Mouse (Mus musculus) intestine, embryonic 14.5 days (tissue): Measurements from ENCODE around the gene Phlpp2. TPM values are rescaled to one million over a fixed set of nuclear protein-coding genes. Genes with fewer than 3 reads are reported as not detected.

Source experiments
- ATAC-seq: fragments of 200-750 bp; cut with Nextera tagmentation; replicated peaks from 2 replicates; pipeline ENCODE4 v1.8.0; 2017; ENCODE audit warnings: low read depth, moderate number of reproducible peaks, moderate TSS enrichment, moderate library complexity; ENCODE audit not compliant: low FRiP score, low TSS enrichment
- DNase-seq: peaks from one replicate; pipeline ENCODE4 v3.0.0-alpha.2; 2018; ENCODE audit warnings: low spot score
- H3K27ac ChIP-seq: fragments of 300-500 bp; sonication (generic); 2 replicates; pipeline ENCODE4 v1.5.1; 2014; ENCODE audit warnings: low read depth, mild to moderate bottlenecking, control low read depth
- H3K27me3 ChIP-seq: fragments of 300-500 bp; sonication (generic); replicated peaks from 2 replicates; pipeline ENCODE4 v1.6.1; 2014; ENCODE audit warnings: low read length, control low read depth; ENCODE audit not compliant: control insufficient read depth, insufficient read depth
- H3K36me3 ChIP-seq: fragments of 300-500 bp; sonication (generic); 2 replicates; pipeline ENCODE4 v1.6.1; 2014; ENCODE audit warnings: low read length, control low read depth; ENCODE audit not compliant: control insufficient read depth, insufficient read depth
- H3K4me1 ChIP-seq: fragments of 300-500 bp; sonication (generic); replicated peaks from 2 replicates; pipeline ENCODE4 v1.6.1; 2014; ENCODE audit warnings: low read length, control low read depth, mixed read lengths; ENCODE audit not compliant: control insufficient read depth, insufficient read depth
- H3K4me2 ChIP-seq: fragments of 300-500 bp; sonication (generic); 2 replicates; pipeline ENCODE4 v1.6.1; 2014; ENCODE audit warnings: low read length
- H3K4me3 ChIP-seq: fragments of 300-500 bp; sonication (generic); 2 replicates; pipeline ENCODE4 v1.5.1; 2014; ENCODE audit warnings: low read depth, low read length, control low read depth, mixed read lengths
- H3K9ac ChIP-seq: fragments of 300-500 bp; sonication (generic); 2 replicates; pipeline ENCODE4 v1.6.1; 2014; ENCODE audit warnings: mild to moderate bottlenecking, low read length
- H3K9me3 ChIP-seq: fragments of 300-500 bp; sonication (generic); 2 replicates; pipeline ENCODE4 v1.6.1; 2016; ENCODE audit warnings: low read length, control low read depth; ENCODE audit not compliant: control insufficient read depth
- WGBS: fragments of 180-500 bp; shearing (Covaris S2); extraction: QIAGEN DNeasy Blood & Tissue Kit; methylation state at CpG from one replicate; pipeline ENCODE4 v1.1.7; 2014; 5-methylcytosine and 5-hydroxymethylcytosine counted together
- polyA plus RNA-seq: library from polyadenylated mRNA; unstranded; fragments of >200 nt; fragmentation: Nextera tagmentation; extraction: Ambion mirVana; gene quantifications from 2 replicates; pipeline ENCODE4 v1.2.1, GENCODE M21; 2014

The Phlpp2 gene
- polyA plus RNA-seq, 1 experiment from 2014 or later, result 4.2 TPM

DNA sequence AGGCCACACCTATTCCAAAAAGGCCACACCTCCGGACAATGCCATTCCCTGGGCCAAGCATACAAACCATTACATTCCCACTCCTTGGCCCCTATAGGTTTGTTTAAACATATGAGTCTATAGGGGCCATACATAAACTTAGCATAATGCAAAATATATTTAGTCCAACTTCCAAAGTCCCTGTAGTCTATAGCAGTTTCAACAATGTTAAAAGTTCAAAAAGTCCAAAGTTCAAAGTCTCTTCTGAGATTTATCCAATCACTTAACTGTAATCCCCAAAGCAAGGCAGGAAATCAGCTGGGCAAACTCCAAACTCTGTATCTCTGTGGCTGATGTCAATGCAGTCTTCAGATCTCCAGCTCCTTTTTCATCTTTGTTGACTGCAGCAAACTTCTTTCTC is 20.9 kb downstream of the Phlpp2 start:
- H3K36me3 ChIP-seq, result peaks cover 23% of the 10 kb centered on the region
- WGBS, result 96% methylated on average over 1 of the region's 1 CpGs
- no peaks in the 10 kb centered on the region for H3K9me3 ChIP-seq
- H3K4me1 ChIP-seq, result no peaks in the 10 kb centered on the region
- H3K4me2 ChIP-seq, result no peak overlapping the region
- no peaks in the 10 kb centered on the region for H3K27me3 ChIP-seq
- H3K4me3 ChIP-seq, result no peak overlapping the region
- no peak overlapping the region for H3K9ac ChIP-seq
- no peak for ATAC-seq
- no peak overlapping the region for H3K27ac ChIP-seq
- no peak for DNase-seq

GRCm38 (mm10) chr8:109890794-109891585 is 22.6 kb downstream of the Phlpp2 start:
- Histone ChIP-seq H3K9me3 (no peaks in the 10 kb centered on the region), H3K4me2 (no peak overlapping the region), H3K4me1 (no peaks in the 10 kb centered on the region), H3K36me3 (peaks cover 18% of the 10 kb centered on the region), H3K27me3 (no peaks in the 10 kb centered on the region), H3K9ac (no peak overlapping the region), H3K4me3 (no peak overlapping the region), H3K27ac (no peak overlapping the region)
- WGBS, result 85% methylated on average over 3 of the region's 3 CpGs
- DNase-seq (no peak), ATAC-seq (no peak)

- Histone ChIP-seq H3K4me2 (no peak overlapping the region), H3K27ac (no peak overlapping the region), H3K36me3 (peaks cover 4% of the 10 kb centered on the region; the same call in 1 of the 2 replicates), H3K9me3 (no peaks in the 10 kb centered on the region), H3K27me3 (no peaks in the 10 kb centered on the region), H3K4me3 (no peak overlapping the region), H3K9ac (no peak overlapping the region), H3K4me1 (no peaks in the 10 kb centered on the region)
- 100% methylated on average over 1 of the region's 1 CpGs for WGBS
- no peak for ATAC-seq
- no peak for DNase-seq
Measured at GRCm38 (mm10) chr8:109894636-109895035, 26.3 kb downstream of the Phlpp2 start.

GRCm38 (mm10) chr8:109895355-109895754 is 27.0 kb downstream of the Phlpp2 start:
- no peak overlapping the region for H3K27ac ChIP-seq
- H3K27me3 ChIP-seq, result no peaks in the 10 kb centered on the region
- ATAC-seq (no peak), DNase-seq (no peak)
- H3K36me3 ChIP-seq, result peaks cover 4% of the 10 kb centered on the region; the same call in 1 of the 2 replicates
- 72% methylated on average over 12 of the region's 12 CpGs for WGBS
- H3K4me1 ChIP-seq, result no peaks in the 10 kb centered on the region
- no peak overlapping the region for H3K4me2 ChIP-seq
- H3K4me3 ChIP-seq, result no peak overlapping the region
- H3K9me3 ChIP-seq, result no peaks in the 10 kb centered on the region
- no peak overlapping the region for H3K9ac ChIP-seq

DNA sequence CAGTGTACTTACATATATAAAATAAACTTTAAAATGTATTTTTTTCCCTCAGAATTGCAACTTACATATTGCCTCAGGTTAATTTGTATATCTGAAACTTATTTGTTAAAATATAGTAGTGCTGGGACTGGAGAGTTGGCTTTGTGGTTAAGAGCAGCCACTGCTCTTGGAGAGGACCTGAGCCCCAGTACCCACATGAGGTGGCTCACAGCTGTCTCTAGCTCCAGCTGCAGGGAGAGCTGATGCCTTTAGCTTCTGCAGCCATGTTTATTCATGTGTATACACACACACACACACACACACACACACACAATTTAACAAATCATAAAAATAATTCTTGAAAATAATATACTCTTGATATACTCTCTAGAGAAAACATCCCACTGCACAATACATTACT is 34.0 kb downstream of the Phlpp2 start:
- 0 out of 2 replicates have a peak, but pooled peaks cover 8% of the 10 kb centered on the region for H3K36me3 ChIP-seq
- H3K4me2 ChIP-seq, result no peak overlapping the region
- H3K4me1 ChIP-seq, result no peaks in the 10 kb centered on the region
- H3K27ac ChIP-seq, result no peak overlapping the region
- H3K9ac ChIP-seq, result no peak overlapping the region
- DNase-seq (no peak), ATAC-seq (no peak)
- no peak overlapping the region for H3K4me3 ChIP-seq
- no peaks in the 10 kb centered on the region for H3K9me3 ChIP-seq
- H3K27me3 ChIP-seq, result no peaks in the 10 kb centered on the region

GRCm38 (mm10) chr8:109903909-109904469 is 35.6 kb downstream of the Phlpp2 start:
- H3K27ac ChIP-seq, result no peak overlapping the region
- H3K4me3 ChIP-seq, result no peak overlapping the region
- H3K36me3 ChIP-seq, result peaks cover 24% of the 10 kb centered on the region
- no peak overlapping the region for H3K9ac ChIP-seq
- H3K9me3 ChIP-seq, result no peaks in the 10 kb centered on the region
- no peak overlapping the region for H3K4me2 ChIP-seq
- no peaks in the 10 kb centered on the region for H3K4me1 ChIP-seq
- 73% methylated on average over 10 of the region's 10 CpGs for WGBS
- DNase-seq, result no peak
- no peaks in the 10 kb centered on the region for H3K27me3 ChIP-seq
- no peak for ATAC-seq

DNA sequence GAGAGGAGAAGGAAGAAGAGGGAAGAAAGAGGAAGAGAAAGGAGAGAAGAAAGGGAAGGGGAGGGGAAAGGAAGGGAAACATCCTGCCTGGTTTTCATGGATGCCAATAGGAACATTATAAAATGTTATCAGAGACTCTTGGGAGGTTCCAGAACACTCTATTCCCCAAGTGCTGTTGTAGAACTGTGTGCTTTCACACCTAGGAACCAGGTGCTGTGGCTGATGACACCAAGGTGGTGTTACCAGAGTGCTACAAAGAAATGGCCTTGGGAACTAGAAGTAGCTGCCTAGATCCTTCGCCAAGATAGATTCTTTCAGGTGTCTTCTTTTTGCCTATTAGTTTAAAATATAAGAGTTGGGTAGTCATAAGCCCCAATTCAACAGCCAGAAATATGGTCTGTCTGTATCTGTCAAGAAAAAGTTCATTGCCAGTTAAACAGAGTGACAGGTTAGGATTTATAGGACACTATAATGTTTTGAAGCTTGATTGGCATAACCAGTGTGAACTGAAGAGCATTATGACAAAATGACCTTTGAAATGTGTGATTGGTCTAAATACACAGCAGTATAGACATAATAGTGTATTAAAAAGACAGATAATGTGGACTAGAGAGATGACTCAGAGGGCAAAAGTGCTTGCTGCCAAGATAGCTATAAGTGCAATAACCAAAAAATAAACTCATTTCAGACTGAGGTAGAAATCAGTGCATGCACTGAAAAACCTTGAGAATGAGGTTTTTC is 36.8 kb downstream of the Phlpp2 start:
- 87% methylated on average over 1 of the region's 1 CpGs for WGBS
- no peak overlapping the region for H3K27ac ChIP-seq
- H3K4me3 ChIP-seq, result no peak overlapping the region
- H3K27me3 ChIP-seq, result no peaks in the 10 kb centered on the region
- H3K4me1 ChIP-seq, result no peaks in the 10 kb centered on the region
- H3K9ac ChIP-seq, result no peak overlapping the region
- H3K9me3 ChIP-seq, result no peaks in the 10 kb centered on the region
- DNase-seq (no peak), ATAC-seq (no peak; the same call in 1 of the 2 replicates)
- H3K4me2 ChIP-seq, result no peak overlapping the region
- peaks cover 35% of the 10 kb centered on the region for H3K36me3 ChIP-seq

DNA sequence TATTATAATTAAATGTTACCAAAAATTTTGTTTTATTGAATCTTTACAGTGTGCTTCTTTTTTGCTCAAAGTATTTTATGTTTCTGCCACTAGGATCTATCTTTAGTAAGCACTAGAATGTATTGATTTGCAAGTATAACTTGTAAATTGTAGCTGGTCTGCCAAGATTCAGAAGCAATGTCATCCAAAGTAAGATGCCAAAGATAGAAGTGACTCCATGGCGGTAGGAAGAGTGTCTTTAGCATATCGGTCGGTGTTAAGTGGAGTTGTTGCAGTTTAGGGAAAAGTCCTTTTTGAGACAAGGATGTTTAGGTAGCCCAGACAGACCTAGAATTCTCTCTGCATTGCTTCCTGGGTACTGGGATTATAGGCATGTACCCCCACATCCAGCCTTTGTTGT is 38.6 kb downstream of the Phlpp2 start:
- Histone ChIP-seq H3K4me3 (no peak overlapping the region), H3K4me1 (no peaks in the 10 kb centered on the region), H3K36me3 (peaks cover 52% of the 10 kb centered on the region), H3K9me3 (no peaks in the 10 kb centered on the region), H3K9ac (no peak overlapping the region), H3K27ac (no peak overlapping the region), H3K4me2 (no peak overlapping the region), H3K27me3 (no peaks in the 10 kb centered on the region)
- 96% methylated on average over 3 of the region's 3 CpGs for WGBS
- ATAC-seq, result no peak
- DNase-seq, result no peak
